Mouse (Mus musculus): ENCODE results near the gene Gnl2. TPM values are rescaled to one million over a fixed set of nuclear protein-coding genes. Genes with fewer than 3 reads are reported as not detected.

Gnl2 gene
- polyA plus RNA-seq, 1 experiment from 2014 or later: 103 TPM

DNA sequence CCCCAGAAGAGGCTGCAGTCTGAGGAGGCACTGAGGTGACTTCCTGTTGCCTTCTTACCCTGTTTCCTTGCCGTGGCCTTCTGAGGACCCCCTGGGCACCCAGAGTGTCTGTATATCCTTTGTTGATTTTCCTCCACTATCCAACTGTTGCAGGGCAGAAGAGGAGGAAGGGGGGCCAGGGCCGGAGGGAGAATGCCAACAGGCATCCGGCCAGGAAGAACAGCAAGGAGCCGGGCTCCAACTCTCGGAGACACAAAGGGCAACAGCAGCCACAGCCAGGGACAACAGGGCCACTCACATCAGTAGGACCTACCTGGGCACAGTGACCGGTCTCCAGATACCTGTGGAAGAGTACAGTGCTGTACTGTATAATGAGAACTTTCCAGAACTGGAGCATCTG lies 8.2 kb upstream of the Gnl2 start:
- Histone ChIP-seq H3K4me1 (no peaks in the 10 kb centered on the region), H3K9me3 (no peaks in the 10 kb centered on the region), H3K27me3 (peaks cover 14% of the 10 kb centered on the region; the same call in 1 of the 2 replicates), H3K4me3 (replicated peaks) (no peak overlapping the region), H3K27ac (no peak overlapping the region), H3K4me2 (no peak overlapping the region), H3K36me3 (replicated peaks) (no peaks in the 10 kb centered on the region), H3K9ac (no peak overlapping the region)
- WGBS: 70% methylated on average over 6 of the region's 6 CpGs
- ATAC-seq (ENCODE audit: low FRiP score): no peak

- H3K9me3 ChIP-seq: no peaks in the 10 kb centered on the region
- ATAC-seq (ENCODE audit: low FRiP score): no peak
- no peak overlapping the region for H3K4me2 ChIP-seq
- no peak overlapping the region for H3K4me3 ChIP-seq (replicated peaks)
- H3K36me3 ChIP-seq (replicated peaks): no peaks in the 10 kb centered on the region
- H3K27me3 ChIP-seq: peaks cover 14% of the 10 kb centered on the region; the same call in 1 of the 2 replicates
- H3K27ac ChIP-seq: no peak overlapping the region
- H3K4me1 ChIP-seq: no peaks in the 10 kb centered on the region
- peak overlapping the region; percentile 21; the same call in 1 of the 2 replicates for H3K9ac ChIP-seq
- WGBS: 78% methylated on average over 8 of the region's 8 CpGs
Observed at GRCm38 (mm10) chr4:125008712-125009111, 7.7 kb upstream of the Gnl2 start.

GRCm38 (mm10) chr4:125017431-125017830 lies 1.0 kb downstream of the Gnl2 start:
- H3K27ac ChIP-seq: no peak overlapping the region
- 83% methylated on average over 11 of the region's 11 CpGs for WGBS
- 0 out of 2 replicates have a peak, but pooled peaks cover under 1% of the 10 kb centered on the region for H3K27me3 ChIP-seq
- H3K9ac ChIP-seq: no peak overlapping the region
- no peaks in the 10 kb centered on the region for H3K36me3 ChIP-seq (replicated peaks)
- no peak for ATAC-seq (ENCODE audit: low FRiP score)
- H3K4me1 ChIP-seq: no peaks in the 10 kb centered on the region
- H3K4me2 ChIP-seq: no peak overlapping the region
- H3K9me3 ChIP-seq: no peaks in the 10 kb centered on the region
- H3K4me3 ChIP-seq (replicated peaks): no peak overlapping the region

DNA sequence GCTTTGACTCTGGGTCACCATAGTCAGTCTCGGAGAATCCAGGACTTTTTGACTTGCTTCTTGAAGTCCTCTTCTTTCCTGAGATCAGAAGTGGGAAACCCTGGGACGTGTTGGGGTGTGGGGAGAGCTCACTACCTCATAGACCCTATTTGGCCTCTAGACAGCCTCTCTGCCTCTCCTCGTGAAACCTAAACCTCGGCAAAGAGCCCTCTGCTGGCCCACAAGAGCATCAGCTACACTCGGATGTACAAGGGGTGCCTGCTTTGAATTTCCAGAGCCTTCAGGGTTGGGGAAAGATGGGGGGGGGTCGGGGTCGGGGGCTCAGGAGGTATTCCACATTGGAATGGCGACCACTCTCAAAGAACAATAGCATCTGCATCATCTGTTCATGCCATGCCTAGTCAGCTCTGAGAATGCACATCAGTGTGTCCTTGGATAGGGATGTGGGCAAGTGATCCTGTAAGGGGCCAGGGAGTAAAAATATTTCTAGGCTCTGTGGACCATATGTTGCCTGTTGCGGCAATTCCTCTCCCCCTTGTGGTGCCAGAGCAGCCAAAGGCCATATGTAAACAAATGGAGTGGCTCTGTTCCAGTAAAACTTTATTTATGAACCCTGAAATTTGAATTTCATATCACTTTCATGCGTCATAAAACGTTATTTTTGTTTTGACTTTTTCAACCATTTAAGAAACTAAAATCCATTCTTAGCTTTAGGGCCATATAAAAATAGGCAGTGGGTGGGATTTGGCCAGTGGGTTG lies 4.6 kb downstream of the Gnl2 start:
- WGBS: 33% methylated on average over 11 of the region's 11 CpGs
- H3K36me3 ChIP-seq (replicated peaks): no peaks in the 10 kb centered on the region
- H3K9ac ChIP-seq: no peak overlapping the region
- no peaks in the 10 kb centered on the region for H3K9me3 ChIP-seq
- no peak overlapping the region for H3K4me3 ChIP-seq (replicated peaks)
- no peak overlapping the region for H3K4me2 ChIP-seq
- ATAC-seq (ENCODE audit: low FRiP score): no peak
- H3K4me1 ChIP-seq: no peaks in the 10 kb centered on the region
- no peak overlapping the region for H3K27ac ChIP-seq
- H3K27me3 ChIP-seq: 0 out of 2 replicates have a peak, but pooled peaks cover 14% of the 10 kb centered on the region

- Histone ChIP-seq H3K36me3 (replicated peaks) (peaks cover 5% of the 10 kb centered on the region), H3K4me2 (peak overlapping the region; percentile 81), H3K27ac (no peak overlapping the region; the same call in 1 of the 2 replicates), H3K27me3 (peaks cover 3% of the 10 kb centered on the region; the same call in 1 of the 2 replicates), H3K4me1 (peaks cover 15% of the 10 kb centered on the region), H3K4me3 (replicated peaks) (peak overlapping the region; percentile 71), H3K9ac (peak overlapping the region; percentile 78), H3K9me3 (no peaks in the 10 kb centered on the region)
- ATAC-seq (ENCODE audit: low FRiP score): peak; percentile 97
- under 1% methylated on average over 50 of the region's 50 CpGs for WGBS
Observed at GRCm38 (mm10) chr4:125029891-125030614, 13.7 kb downstream of the Gnl2 start.

- H3K9me3 ChIP-seq: no peaks in the 10 kb centered on the region
- no peak overlapping the region for H3K4me2 ChIP-seq
- H3K27ac ChIP-seq: no peak overlapping the region
- H3K4me1 ChIP-seq: peaks cover 15% of the 10 kb centered on the region
- peaks cover 38% of the 10 kb centered on the region for H3K36me3 ChIP-seq (replicated peaks)
- 94% methylated on average over 4 of the region's 4 CpGs for WGBS
- H3K27me3 ChIP-seq: no peaks in the 10 kb centered on the region
- no peak for ATAC-seq (ENCODE audit: low FRiP score)
- H3K4me3 ChIP-seq (replicated peaks): no peak overlapping the region
- no peak overlapping the region for H3K9ac ChIP-seq
Observed at GRCm38 (mm10) chr4:125034341-125034740, 18.0 kb downstream of the Gnl2 start.

- no peaks in the 10 kb centered on the region for H3K9me3 ChIP-seq
- 87% methylated on average over 7 of the region's 7 CpGs for WGBS
- no peak for ATAC-seq (ENCODE audit: low FRiP score)
- peaks cover 95% of the 10 kb centered on the region for H3K36me3 ChIP-seq (replicated peaks)
- no peak overlapping the region for H3K4me3 ChIP-seq (replicated peaks)
- no peak overlapping the region for H3K4me2 ChIP-seq
- no peaks in the 10 kb centered on the region for H3K4me1 ChIP-seq
- H3K27me3 ChIP-seq: no peaks in the 10 kb centered on the region
- H3K27ac ChIP-seq: no peak overlapping the region
- no peak overlapping the region for H3K9ac ChIP-seq
Observed at GRCm38 (mm10) chr4:125044454-125044853, 28.1 kb downstream of the Gnl2 start.

GRCm38 (mm10) chr4:125055385-125055784 lies 39.0 kb downstream of the Gnl2 start:
- Histone ChIP-seq H3K27me3 (no peaks in the 10 kb centered on the region), H3K4me2 (no peak overlapping the region), H3K36me3 (replicated peaks) (peaks cover 61% of the 10 kb centered on the region), H3K27ac (no peak overlapping the region), H3K9ac (no peak overlapping the region), H3K4me3 (replicated peaks) (no peak overlapping the region), H3K9me3 (no peaks in the 10 kb centered on the region), H3K4me1 (peaks cover 4% of the 10 kb centered on the region)
- 91% methylated on average over 9 of the region's 9 CpGs for WGBS
- no peak for ATAC-seq (ENCODE audit: low FRiP score)

- Histone ChIP-seq H3K27me3 (no peaks in the 10 kb centered on the region), H3K27ac (no peak overlapping the region), H3K4me1 (peaks cover 4% of the 10 kb centered on the region), H3K9ac (no peak overlapping the region), H3K4me2 (no peak overlapping the region), H3K36me3 (replicated peaks) (peaks cover 50% of the 10 kb centered on the region), H3K4me3 (replicated peaks) (no peak overlapping the region), H3K9me3 (no peaks in the 10 kb centered on the region)
- no peak for ATAC-seq (ENCODE audit: low FRiP score)
- 85% methylated on average over 4 of the region's 4 CpGs for WGBS
Observed at GRCm38 (mm10) chr4:125056476-125056875, 40.1 kb downstream of the Gnl2 start.

DNA sequence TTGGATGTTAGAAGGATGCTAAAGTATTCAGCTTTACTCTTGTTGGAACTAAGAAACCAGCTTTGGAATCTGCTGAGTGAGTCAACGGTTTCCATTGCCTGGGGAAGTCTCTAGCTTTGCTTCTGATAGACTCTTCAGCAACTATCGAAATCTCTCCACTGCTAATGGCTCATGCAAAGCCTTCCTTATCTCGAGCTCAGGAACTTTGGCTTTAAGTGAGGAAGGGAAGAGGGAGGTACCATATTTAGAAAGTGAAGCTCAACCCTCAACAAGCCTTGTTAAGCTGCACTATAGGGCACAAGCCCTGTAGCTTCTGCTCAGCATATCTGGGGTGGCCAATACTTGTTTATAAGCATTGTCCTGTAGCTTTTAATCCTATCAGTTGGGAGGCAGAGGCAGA lies 40.9 kb downstream of the Gnl2 start:
- H3K9me3 ChIP-seq: no peaks in the 10 kb centered on the region
- peaks cover 4% of the 10 kb centered on the region for H3K4me1 ChIP-seq
- no peak for ATAC-seq (ENCODE audit: low FRiP score)
- 64% methylated on average over 3 of the region's 3 CpGs for WGBS
- no peak overlapping the region for H3K9ac ChIP-seq
- peaks cover 42% of the 10 kb centered on the region for H3K36me3 ChIP-seq (replicated peaks)
- H3K27me3 ChIP-seq: no peaks in the 10 kb centered on the region
- no peak overlapping the region for H3K27ac ChIP-seq
- H3K4me2 ChIP-seq: no peak overlapping the region
- H3K4me3 ChIP-seq (replicated peaks): no peak overlapping the region

DNA sequence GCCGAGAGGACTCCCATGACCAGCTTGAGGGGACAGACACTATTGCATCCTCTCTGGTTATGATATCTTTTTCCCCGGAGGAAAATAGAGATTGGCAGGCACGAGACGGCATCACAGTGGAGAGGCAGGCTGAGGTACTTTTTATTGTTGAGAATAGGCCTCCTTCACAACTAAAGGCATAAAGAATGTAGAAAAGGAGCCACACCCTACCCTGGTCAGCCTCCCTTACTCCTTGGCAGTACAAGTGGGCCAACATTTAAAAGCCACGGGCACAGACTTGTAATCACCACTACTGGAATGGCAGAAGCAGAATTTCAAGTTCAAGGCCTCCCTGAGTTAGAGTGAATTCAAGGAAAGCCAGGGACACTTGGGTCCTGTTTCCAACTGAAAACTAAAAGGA lies 41.6 kb downstream of the Gnl2 start:
- 62% methylated on average over 5 of the region's 5 CpGs for whole genome bisulfite sequencing
- Histone ChIP-seq H3K4me2 (no peak overlapping the region), H3K9ac (no peak overlapping the region), H3K9me3 (no peaks in the 10 kb centered on the region), H3K4me1 (peaks cover 4% of the 10 kb centered on the region), H3K4me3 (replicated peaks) (no peak overlapping the region), H3K27me3 (no peaks in the 10 kb centered on the region), H3K27ac (no peak overlapping the region), H3K36me3 (replicated peaks) (peaks cover 34% of the 10 kb centered on the region)
- no peak for ATAC-seq (ENCODE audit: low FRiP score)

- no peaks in the 10 kb centered on the region for H3K9me3 ChIP-seq
- no peaks in the 10 kb centered on the region for H3K27me3 ChIP-seq
- 0 out of 2 replicates have a peak overlapping the region, but pooled peaks have one; percentile 3 for H3K4me3 ChIP-seq (replicated peaks)
- H3K36me3 ChIP-seq (replicated peaks): peaks cover 25% of the 10 kb centered on the region
- H3K4me1 ChIP-seq: peaks cover 4% of the 10 kb centered on the region
- WGBS: 4% methylated on average over 8 of the region's 8 CpGs
- peak; percentile 72 for ATAC-seq (ENCODE audit: low FRiP score)
- no peak overlapping the region for H3K27ac ChIP-seq
- peak overlapping the region; percentile 42 for H3K4me2 ChIP-seq
- H3K9ac ChIP-seq: no peak overlapping the region
Observed at GRCm38 (mm10) chr4:125059025-125059424, 42.6 kb downstream of the Gnl2 start.

All from forebrain, embryonic 12.5 days (tissue).